Mouse (Mus musculus) hindbrain, embryonic 14.5 days (tissue): ENCODE results near the gene Srsf6. TPM values are rescaled to one million over a fixed set of nuclear protein-coding genes. Genes with fewer than 3 reads are reported as not detected.
A peak's percentile ranks its signal among the peaks of the same experiment; 100 is the strongest.

Source experiments
- ATAC-seq: fragments of 200-750 bp; cut with Nextera tagmentation; 2 replicates; pipeline ENCODE4 v1.8.0; 2017; ENCODE audit warnings: moderate number of reproducible peaks, mild to moderate bottlenecking, moderate TSS enrichment, moderate library complexity; ENCODE audit not compliant: low FRiP score
- DNase-seq: peaks from one replicate; pipeline ENCODE4 v3.0.0-alpha.2; 2015; ENCODE audit warnings: low spot score
- H3K27ac ChIP-seq: fragments of 300-500 bp; sonication (generic); 2 replicates; pipeline ENCODE4 v1.5.1; 2014; ENCODE audit warnings: mild to moderate bottlenecking, moderate library complexity
- H3K27me3 ChIP-seq: fragments of 300-500 bp; sonication (generic); 2 replicates; pipeline ENCODE4 v1.6.1; 2014; ENCODE audit warnings: mild to moderate bottlenecking, low read length, mixed read lengths; ENCODE audit not compliant: control insufficient read depth, insufficient read depth
- H3K36me3 ChIP-seq: fragments of 300-500 bp; sonication (generic); replicated peaks from 2 replicates; pipeline ENCODE4 v1.6.1; 2014; ENCODE audit not compliant: control insufficient read depth, insufficient read depth
- H3K4me1 ChIP-seq: fragments of 300-500 bp; sonication (generic); replicated peaks from 2 replicates; pipeline ENCODE4 v1.6.1; 2014; ENCODE audit warnings: antibody characterized with exemption, low read length, mixed read lengths; ENCODE audit not compliant: control insufficient read depth, insufficient read depth
- H3K4me2 ChIP-seq: fragments of 300-500 bp; sonication (generic); replicated peaks from 2 replicates; pipeline ENCODE4 v1.6.1; 2014; ENCODE audit warnings: mild to moderate bottlenecking, moderate library complexity
- H3K4me3 ChIP-seq: fragments of 300-500 bp; sonication (generic); replicated peaks from 2 replicates; pipeline ENCODE4 v1.5.1; 2014; ENCODE audit warnings: mild to moderate bottlenecking, low read length
- H3K9ac ChIP-seq: fragments of 300-500 bp; sonication (generic); 2 replicates; pipeline ENCODE4 v1.6.1; 2014
- H3K9me3 ChIP-seq: fragments of 300-500 bp; sonication (generic); 2 replicates; pipeline ENCODE4 v1.6.1; 2016; ENCODE audit warnings: low read length; ENCODE audit not compliant: control insufficient read depth
- WGBS: fragments of 180-500 bp; shearing (Covaris S2); extraction: QIAGEN DNeasy Blood & Tissue Kit; methylation state at CpG from one replicate; pipeline ENCODE4 v1.1.7; 2014; 5-methylcytosine and 5-hydroxymethylcytosine counted together
- polyA plus RNA-seq: library from polyadenylated mRNA; unstranded; fragments of >200 nt; fragmentation: Nextera tagmentation; extraction: Ambion mirVana; gene quantifications from 2 replicates; pipeline ENCODE4 v1.2.1, GENCODE M21; 2014

Srsf6 gene
- polyA plus RNA-seq, 1 experiment from 2014 or later, result 134 TPM

DNA sequence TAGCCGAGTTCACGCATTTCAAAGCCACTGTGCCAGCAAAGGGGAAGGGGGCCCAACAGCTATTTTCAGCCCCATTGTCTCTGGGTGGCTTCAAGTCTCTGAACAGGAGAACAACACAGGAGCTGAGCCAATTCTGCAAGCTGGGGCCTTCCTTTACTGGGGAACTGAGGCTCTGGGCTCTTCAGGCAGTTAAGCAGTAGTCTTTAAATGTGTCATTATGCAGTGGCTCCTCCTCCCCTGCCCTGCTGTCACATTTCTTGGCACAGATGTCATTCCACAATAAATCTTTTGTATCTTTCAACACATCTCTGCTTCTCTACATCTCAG is 30.8 kb upstream of the Srsf6 start:
- H3K4me2 ChIP-seq, result no peak overlapping the region
- H3K9me3 ChIP-seq, result no peaks in the 10 kb centered on the region
- no peak overlapping the region for H3K4me3 ChIP-seq
- H3K36me3 ChIP-seq, result no peaks in the 10 kb centered on the region
- no peak overlapping the region for H3K9ac ChIP-seq
- DNase-seq (no peak), ATAC-seq (no peak)
- no peak overlapping the region for H3K27ac ChIP-seq
- 16% methylated on average over 2 of the region's 2 CpGs for WGBS
- H3K27me3 ChIP-seq, result no peaks in the 10 kb centered on the region
- H3K4me1 ChIP-seq, result 0 out of 2 replicates have a peak, but pooled peaks cover 6% of the 10 kb centered on the region

DNA sequence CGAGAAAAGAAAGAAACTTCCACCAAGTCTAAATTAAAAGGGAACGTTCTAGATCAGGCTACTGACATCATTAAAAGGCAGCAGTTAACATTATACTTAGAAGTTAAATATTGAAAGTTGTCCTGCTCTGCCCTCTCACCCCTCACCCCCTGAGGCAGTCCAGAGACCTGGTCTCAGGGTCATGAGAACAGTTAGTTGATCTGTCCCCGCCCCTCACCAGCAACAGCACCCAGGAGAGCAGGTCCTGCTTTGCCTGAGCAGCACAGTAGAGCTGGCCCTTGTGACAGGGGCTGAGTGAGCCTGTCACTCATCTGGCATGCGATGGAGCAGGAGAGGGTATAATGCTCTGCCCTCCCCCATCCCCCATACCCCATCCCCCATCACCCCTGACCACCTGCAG is 25.4 kb upstream of the Srsf6 start:
- no peaks in the 10 kb centered on the region for H3K9me3 ChIP-seq
- H3K36me3 ChIP-seq, result no peaks in the 10 kb centered on the region
- 74% methylated on average over 4 of the region's 4 CpGs for WGBS
- no peak overlapping the region for H3K27ac ChIP-seq
- ATAC-seq, result no peak
- H3K4me3 ChIP-seq, result no peak overlapping the region
- no peaks in the 10 kb centered on the region for H3K27me3 ChIP-seq
- no peaks in the 10 kb centered on the region for H3K4me1 ChIP-seq
- H3K4me2 ChIP-seq, result no peak overlapping the region
- H3K9ac ChIP-seq, result no peak overlapping the region
- no peak for DNase-seq

- no peaks in the 10 kb centered on the region for H3K27me3 ChIP-seq
- DNase-seq (peak; percentile 26), ATAC-seq (no peak)
- WGBS, result 34% methylated on average over 16 of the region's 16 CpGs
- H3K27ac ChIP-seq, result no peak overlapping the region
- H3K9me3 ChIP-seq, result no peaks in the 10 kb centered on the region
- no peaks in the 10 kb centered on the region for H3K36me3 ChIP-seq
- H3K4me2 ChIP-seq, result peak overlapping the region; percentile 20; the same call in 1 of the 2 replicates
- no peaks in the 10 kb centered on the region for H3K4me1 ChIP-seq
- no peak overlapping the region for H3K9ac ChIP-seq
- H3K4me3 ChIP-seq, result no peak overlapping the region
Measured at GRCm38 (mm10) chr2:162908052-162908491, 23.3 kb upstream of the Srsf6 start.

- WGBS, result 79% methylated on average over 3 of the region's 3 CpGs
- ATAC-seq, result no peak
- H3K27me3 ChIP-seq, result no peaks in the 10 kb centered on the region
- no peaks in the 10 kb centered on the region for H3K4me1 ChIP-seq
- H3K27ac ChIP-seq, result no peak overlapping the region
- H3K9me3 ChIP-seq, result no peaks in the 10 kb centered on the region
- H3K36me3 ChIP-seq, result no peaks in the 10 kb centered on the region
- H3K4me2 ChIP-seq, result no peak overlapping the region
- H3K9ac ChIP-seq, result no peak overlapping the region
- H3K4me3 ChIP-seq, result no peak overlapping the region
- no peak for DNase-seq
Measured at GRCm38 (mm10) chr2:162914040-162914439, 17.3 kb upstream of the Srsf6 start.

- Histone ChIP-seq H3K4me1 (no peaks in the 10 kb centered on the region), H3K27ac (no peak overlapping the region), H3K9ac (no peak overlapping the region), H3K4me2 (no peak overlapping the region), H3K4me3 (no peak overlapping the region), H3K9me3 (no peaks in the 10 kb centered on the region), H3K36me3 (no peaks in the 10 kb centered on the region), H3K27me3 (no peaks in the 10 kb centered on the region)
- ATAC-seq (no peak), DNase-seq (peak; percentile 70)
- 70% methylated on average over 2 of the region's 2 CpGs for WGBS
Measured at GRCm38 (mm10) chr2:162914519-162914918, 16.8 kb upstream of the Srsf6 start.

- ATAC-seq, result no peak
- H3K27ac ChIP-seq, result no peak overlapping the region
- DNase-seq, result no peak
- H3K4me1 ChIP-seq, result no peaks in the 10 kb centered on the region
- H3K4me2 ChIP-seq, result no peak overlapping the region
- no peaks in the 10 kb centered on the region for H3K9me3 ChIP-seq
- WGBS, result 76% methylated on average over 5 of the region's 5 CpGs
- no peaks in the 10 kb centered on the region for H3K27me3 ChIP-seq
- H3K4me3 ChIP-seq, result no peak overlapping the region
- no peaks in the 10 kb centered on the region for H3K36me3 ChIP-seq
- no peak overlapping the region for H3K9ac ChIP-seq
Measured at GRCm38 (mm10) chr2:162919926-162920325, 11.4 kb upstream of the Srsf6 start.

DNA sequence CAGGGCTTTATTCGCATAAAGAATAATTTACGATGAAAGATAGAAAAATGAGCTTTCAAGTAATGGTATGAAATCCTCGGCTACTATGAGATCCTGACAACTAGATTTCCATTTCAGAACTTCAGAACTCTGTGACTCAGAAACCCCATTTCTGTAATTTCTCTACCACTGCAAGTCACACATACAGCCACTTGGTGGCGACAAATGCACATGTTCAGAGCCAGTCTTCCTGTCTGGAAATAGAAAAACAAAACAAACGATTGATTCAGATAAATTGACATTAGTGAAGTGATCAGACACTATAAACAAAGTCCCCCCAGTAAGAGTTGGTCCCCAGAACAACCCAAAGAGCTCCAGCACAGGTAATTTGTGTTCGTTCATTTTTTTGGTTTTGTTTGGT is 9.1 kb upstream of the Srsf6 start:
- H3K4me1 ChIP-seq, result no peaks in the 10 kb centered on the region
- no peak overlapping the region for H3K4me3 ChIP-seq
- no peak overlapping the region for H3K4me2 ChIP-seq
- peak; percentile 78 for DNase-seq
- H3K27me3 ChIP-seq, result no peaks in the 10 kb centered on the region
- no peak overlapping the region for H3K27ac ChIP-seq
- ATAC-seq, result no peak
- no peak overlapping the region for H3K9ac ChIP-seq
- H3K36me3 ChIP-seq, result no peaks in the 10 kb centered on the region
- 12% methylated on average over 6 of the region's 6 CpGs for WGBS
- H3K9me3 ChIP-seq, result no peaks in the 10 kb centered on the region

DNA sequence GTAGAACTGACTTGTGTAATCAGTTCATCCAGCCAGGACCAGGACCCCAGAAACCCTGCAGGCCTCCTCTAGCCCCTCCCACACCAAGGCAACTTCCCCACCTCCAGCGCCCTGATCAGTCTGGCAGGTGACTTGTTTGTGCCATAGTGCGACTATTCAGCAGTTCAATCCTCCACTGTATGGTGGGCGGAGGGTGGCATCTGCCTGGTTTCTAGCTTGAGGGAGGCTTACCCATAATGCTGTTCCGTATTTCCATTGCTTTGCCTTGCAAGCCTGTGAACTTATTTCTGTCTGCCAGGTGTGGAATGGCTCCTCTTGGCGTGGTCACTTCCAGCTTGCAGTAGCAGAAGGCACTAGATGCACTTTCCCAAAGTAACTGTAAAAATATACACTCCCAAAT is 8.5 kb upstream of the Srsf6 start:
- no peak overlapping the region for H3K4me2 ChIP-seq
- no peaks in the 10 kb centered on the region for H3K9me3 ChIP-seq
- ATAC-seq (no peak), DNase-seq (no peak)
- no peaks in the 10 kb centered on the region for H3K4me1 ChIP-seq
- H3K9ac ChIP-seq, result no peak overlapping the region
- H3K36me3 ChIP-seq, result no peaks in the 10 kb centered on the region
- 77% methylated on average over 5 of the region's 5 CpGs for WGBS
- no peak overlapping the region for H3K4me3 ChIP-seq
- no peaks in the 10 kb centered on the region for H3K27me3 ChIP-seq
- H3K27ac ChIP-seq, result no peak overlapping the region

- H3K4me1 ChIP-seq, result no peaks in the 10 kb centered on the region
- ATAC-seq, result no peak
- no peak for DNase-seq
- H3K27ac ChIP-seq, result no peak overlapping the region
- no peak overlapping the region for H3K4me3 ChIP-seq
- H3K36me3 ChIP-seq, result no peaks in the 10 kb centered on the region
- H3K4me2 ChIP-seq, result no peak overlapping the region
- H3K9me3 ChIP-seq, result no peaks in the 10 kb centered on the region
- no peak overlapping the region for H3K9ac ChIP-seq
- H3K27me3 ChIP-seq, result no peaks in the 10 kb centered on the region
- WGBS, result 77% methylated on average over 5 of the region's 5 CpGs
Measured at GRCm38 (mm10) chr2:162924126-162924525, 7.2 kb upstream of the Srsf6 start.

GRCm38 (mm10) chr2:162927918-162928585 is 3.3 kb upstream of the Srsf6 start:
- H3K27ac ChIP-seq, result no peak overlapping the region

More at GRCm38 (mm10) chr2:162927918-162928585, 3.3 kb upstream of the Srsf6 start:
- H3K27me3 ChIP-seq, result no peaks in the 10 kb centered on the region
- 81% methylated on average over 3 of the region's 3 CpGs for WGBS
- no peak overlapping the region for H3K4me3 ChIP-seq
- H3K9ac ChIP-seq, result no peak overlapping the region
- H3K4me2 ChIP-seq, result no peak overlapping the region
- peaks cover 4% of the 10 kb centered on the region for H3K36me3 ChIP-seq
- H3K9me3 ChIP-seq, result no peaks in the 10 kb centered on the region
- peaks cover 13% of the 10 kb centered on the region for H3K4me1 ChIP-seq
- DNase-seq (no peak), ATAC-seq (no peak)
